Mouse (Mus musculus): ENCODE results near the gene Trim31.
"Not testable (repeated sequence)": the region's sequence is repeated elsewhere in the genome, so short reads cannot be mapped to it uniquely, and the experiment has no call there.

Trim31 gene

DNA sequence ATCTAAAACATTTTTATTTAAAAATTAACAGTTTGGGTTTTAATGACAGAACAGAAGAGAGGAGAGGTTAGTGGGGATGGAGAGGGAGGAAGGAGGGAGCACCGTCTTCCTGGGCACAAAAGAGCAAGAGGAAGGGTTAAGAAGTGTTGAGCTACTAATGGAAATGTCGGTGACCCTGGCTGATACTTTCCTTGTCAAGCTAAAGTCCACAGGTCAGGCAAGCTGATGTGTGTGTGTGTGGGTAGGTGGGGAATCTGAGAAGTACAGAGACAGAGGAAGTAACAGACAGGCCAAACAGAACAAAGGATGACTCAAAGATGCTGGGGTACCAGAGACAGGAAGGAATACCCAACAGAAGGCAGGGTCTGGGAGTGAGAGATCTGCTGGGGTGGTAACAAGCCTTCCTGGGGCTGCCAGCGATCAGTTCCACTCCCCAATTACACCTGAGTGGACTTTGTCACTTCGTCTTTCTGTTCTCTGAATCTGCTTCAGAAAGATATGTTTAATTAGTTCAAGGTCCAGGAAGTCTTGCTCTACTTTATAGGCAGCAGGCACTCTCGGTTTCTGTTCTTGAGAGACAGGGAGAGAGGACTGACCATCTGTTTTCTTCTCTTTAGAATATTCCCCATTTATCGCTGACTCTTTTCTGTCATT lies at the start of gene Trim31:
TSS of gene Trim31 (plus strand) at position 567 of the 654 bp plus-strand sequence.
- DNase-seq (ENCODE audit: low read depth), result no peak

GRCm38 (mm10) chr17:36848911-36849310 lies 49.0 kb upstream of the Trim31 start:
- DNase-seq (ENCODE audit: low read depth), result no peak

DNA sequence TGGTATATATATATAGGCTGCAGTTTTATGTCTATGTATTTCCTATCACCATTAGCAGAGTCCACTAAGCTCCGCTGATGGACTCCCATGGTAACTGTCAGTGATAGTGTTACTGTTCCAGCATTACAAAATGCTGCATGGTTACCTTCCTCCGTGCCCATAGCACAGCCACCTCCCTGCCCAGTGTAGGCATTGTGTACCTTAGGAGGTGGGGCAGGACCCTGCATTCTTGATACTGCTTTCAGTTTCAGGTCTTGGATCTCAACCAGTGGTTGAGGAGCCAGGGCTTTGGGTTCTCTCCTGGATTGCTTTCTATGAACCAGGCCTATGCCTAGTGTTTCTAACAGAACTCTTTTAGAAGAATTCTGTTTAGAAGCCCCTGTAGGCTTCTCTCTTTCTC lies 47.9 kb upstream of the Trim31 start:
- DNase-seq (ENCODE audit: low read depth), result no peak

- no peak for DNase-seq (ENCODE audit: low read depth)
Observed at GRCm38 (mm10) chr17:36851200-36851599, 46.7 kb upstream of the Trim31 start.

DNA sequence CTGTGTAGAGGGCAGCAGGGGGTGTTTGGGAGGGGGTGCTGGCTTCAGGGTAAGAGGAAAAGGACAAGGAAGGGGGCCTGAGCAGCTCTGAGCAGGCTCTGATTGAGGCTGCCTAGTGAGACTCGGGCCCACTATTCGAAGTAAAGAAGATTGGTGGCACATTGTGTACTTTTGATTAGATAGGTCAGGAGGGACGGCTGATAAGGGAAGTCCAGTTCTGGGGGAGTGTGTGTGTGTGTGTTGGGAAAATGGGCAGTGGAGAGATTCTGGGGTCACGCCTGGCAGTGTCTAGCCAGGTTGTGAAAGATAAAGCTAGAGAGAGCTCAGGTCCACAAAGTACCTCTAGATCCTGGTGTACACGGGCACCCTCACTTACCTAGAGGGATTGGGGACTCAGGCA lies 46.3 kb upstream of the Trim31 start:
- DNase-seq (ENCODE audit: low read depth), result no peak

DNA sequence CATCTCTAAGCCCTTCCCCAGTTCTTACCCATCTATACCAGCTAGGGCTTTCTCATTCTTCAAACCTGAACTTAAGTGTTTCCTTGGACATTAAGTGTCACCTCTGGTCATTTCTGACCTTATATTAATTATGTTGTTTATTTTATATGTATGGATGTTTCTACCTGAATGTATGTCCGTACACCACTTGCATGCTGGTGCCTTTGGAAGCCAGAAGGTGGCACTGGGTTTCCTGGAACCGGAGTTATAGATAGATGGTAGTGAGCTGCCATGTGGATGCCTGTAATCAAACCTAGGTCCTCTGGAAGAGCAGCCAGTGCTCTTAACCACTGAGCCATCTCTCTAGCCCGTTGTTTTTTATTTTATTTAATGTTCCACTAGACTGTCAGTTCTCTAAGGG lies 42.4 kb upstream of the Trim31 start:
- DNase-seq (ENCODE audit: low read depth), result no peak

- DNase-seq (ENCODE audit: low read depth), result no peak
Observed at GRCm38 (mm10) chr17:36856236-36856635, 41.7 kb upstream of the Trim31 start.

DNA sequence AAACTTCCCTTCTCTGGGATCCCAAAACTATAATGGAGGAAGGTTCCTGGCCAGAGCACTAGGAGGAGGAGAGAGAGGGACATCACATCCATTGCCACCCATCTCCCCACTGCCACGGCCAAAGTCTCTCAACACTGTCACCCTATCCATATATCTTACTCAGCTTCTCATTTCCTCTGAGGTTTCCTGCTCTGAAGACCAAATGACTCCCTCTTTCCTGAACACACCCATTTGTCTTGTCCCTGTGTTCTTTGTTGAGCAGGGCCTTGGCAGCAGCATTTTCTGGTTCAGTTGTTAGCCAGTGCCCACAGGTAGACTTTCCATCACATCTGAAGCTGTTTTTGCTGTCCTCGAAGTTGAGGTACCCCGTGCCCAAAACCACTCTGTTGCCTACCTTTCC lies 39.7 kb upstream of the Trim31 start:
- DNase-seq (ENCODE audit: low read depth), result no peak

GRCm38 (mm10) chr17:36861680-36862079 lies 36.2 kb upstream of the Trim31 start:
- DNase-seq (ENCODE audit: low read depth), result no peak

- DNase-seq (ENCODE audit: low read depth), result no peak
Observed at GRCm38 (mm10) chr17:36866719-36867527, 31.0 kb upstream of the Trim31 start, which contains the start of gene Trim15. TSS of gene Trim15 (minus strand) at chr17:36867210.

GRCm38 (mm10) chr17:36868836-36869235 lies 29.1 kb upstream of the Trim31 start:
- no peak for DNase-seq (ENCODE audit: low read depth)

GRCm38 (mm10) chr17:36869284-36869954 lies 28.5 kb upstream of the Trim31 start, which contains the start of gene Trim10:
TSS of gene Trim10 (plus strand) at chr17:36869574.
- DNase-seq (ENCODE audit: low read depth), result no peak

GRCm38 (mm10) chr17:36869955-36870810 lies 27.7 kb upstream of the Trim31 start:
- DNase-seq (ENCODE audit: low read depth), result no peak

DNA sequence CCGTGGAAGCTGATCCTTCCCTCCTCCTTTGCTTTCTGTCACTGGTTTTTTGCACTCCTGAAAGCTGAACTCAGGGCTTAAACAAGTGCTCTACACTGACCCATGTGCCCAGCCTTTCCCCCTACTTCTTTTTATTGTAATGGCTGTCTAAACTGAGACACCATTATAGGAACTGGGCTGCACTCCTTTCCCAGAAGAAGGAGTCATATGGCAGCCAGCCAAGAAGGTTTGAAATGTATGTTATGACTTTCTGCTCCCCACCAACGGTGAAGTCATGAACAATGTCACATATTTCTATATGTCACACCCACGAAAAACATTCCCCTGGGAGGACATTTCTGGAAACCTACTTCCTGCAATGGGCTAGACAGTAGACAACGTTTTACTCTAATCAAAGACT lies 23.3 kb upstream of the Trim31 start:
- no peak for DNase-seq (ENCODE audit: low read depth)

DNA sequence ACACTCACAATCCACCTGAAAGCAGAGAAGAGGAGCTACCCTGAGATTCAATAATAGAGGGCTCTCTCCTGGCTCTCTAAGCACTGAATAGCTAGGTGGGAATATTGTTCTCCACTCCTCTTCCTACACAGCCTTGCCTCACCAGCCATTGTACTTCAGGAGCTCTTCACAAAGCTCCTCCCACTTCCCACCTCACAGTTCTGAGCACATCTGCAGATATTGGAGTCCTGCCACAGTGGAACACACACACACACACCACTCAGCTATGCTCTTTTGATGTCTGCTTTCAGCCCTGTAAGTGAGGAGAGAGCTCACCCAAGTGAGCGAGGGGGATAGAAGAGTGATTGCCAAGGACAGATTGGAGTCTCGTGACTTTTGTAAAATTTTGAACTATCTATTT lies 14.6 kb upstream of the Trim31 start:
- no peak for DNase-seq (ENCODE audit: low read depth)

DNA sequence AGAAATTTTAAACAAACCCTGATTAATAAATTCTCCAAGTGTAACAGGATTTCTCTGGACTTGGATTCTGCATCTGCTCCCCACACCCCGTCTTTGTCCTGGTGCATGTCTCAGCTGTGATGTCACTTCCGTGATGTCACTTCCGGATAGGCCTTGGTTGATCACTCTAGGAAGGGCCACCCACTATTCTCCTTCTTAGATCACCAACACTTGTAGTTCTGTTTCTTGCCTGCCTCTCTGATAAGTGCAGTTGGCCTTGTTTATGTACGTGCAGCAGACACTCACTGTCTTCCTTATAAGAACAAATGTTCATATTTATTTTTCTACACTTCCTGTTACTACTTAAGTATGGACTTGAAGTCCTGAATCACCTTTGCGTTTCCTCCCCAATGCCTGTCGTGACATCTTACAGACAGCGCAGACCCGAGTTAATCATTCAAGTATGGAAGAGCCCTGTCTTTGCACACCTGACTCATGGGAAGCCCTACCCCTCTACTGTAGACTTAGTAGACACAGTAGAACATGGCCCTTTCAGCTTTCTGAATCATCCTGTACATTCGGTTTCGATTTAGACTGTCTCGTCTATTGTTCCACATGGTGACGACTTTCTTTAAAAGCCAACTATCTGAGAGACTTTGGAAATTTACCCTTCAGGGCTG lies 12.7 kb upstream of the Trim31 start:
- DNase-seq (ENCODE audit: low read depth), result no peak

DNA sequence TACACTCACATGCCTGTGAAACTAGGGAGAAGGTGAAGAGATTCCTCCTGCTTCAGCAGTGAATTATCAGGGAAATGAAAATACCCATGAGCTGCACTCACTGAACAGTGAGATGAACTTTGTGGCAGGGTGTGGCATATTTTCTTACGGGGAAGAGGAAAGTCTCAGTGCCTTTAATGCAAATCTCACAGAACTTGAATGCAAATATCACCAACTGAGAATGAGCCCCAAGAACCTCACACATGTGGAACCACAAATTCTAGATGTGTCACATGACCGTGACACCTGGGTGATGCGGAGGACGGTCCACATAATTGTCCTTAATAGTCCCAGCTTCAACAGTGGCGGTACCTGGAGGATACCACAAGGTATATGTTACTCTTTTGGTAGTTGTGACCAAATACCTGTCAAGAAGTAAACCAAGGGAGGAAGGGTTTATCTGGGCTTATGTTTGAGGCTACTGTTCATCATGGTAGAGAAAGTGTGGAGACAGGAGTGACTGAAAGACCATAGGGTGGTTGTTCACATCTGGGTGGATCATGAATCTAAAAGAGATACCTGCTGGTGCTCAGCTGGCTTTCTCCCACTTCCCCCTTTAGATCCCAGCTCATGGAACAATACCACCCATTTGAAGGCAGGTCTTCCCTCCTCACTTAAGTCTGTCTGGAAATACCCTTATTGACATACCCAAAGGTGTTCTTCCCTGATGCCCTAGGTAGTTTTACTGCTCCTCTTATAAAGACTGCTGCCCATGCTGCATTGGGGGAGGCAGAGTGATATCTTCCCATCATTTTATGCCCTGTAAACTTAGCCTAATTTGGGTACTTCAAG lies 7.6 kb upstream of the Trim31 start, which contains the start of gene Trim40:
TSS of gene Trim40 (minus strand) at position 51 of the 831 bp plus-strand sequence.
- no peak for DNase-seq (ENCODE audit: low read depth)

DNA sequence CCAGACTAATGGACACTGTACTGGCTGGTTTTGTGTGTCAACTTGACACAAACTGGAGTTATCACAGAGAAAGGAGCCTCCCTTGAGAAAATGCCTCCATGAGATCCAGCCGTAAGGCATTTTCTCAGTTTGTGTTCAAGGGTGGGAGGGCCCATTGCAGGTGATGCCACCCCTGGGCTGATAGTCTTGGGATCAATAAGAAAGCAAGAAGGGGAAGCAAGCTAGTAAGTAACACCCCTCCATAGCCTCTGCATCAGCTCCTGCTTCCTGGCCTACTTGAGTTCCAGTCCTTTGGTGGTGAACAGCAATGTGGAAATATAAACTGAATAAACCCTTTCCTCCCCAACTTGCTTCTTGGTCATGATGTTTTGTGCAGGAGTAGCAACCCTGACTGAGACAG lies 6.4 kb upstream of the Trim31 start:
- DNase-seq (ENCODE audit: low read depth), result not testable (repeated sequence)

DNA sequence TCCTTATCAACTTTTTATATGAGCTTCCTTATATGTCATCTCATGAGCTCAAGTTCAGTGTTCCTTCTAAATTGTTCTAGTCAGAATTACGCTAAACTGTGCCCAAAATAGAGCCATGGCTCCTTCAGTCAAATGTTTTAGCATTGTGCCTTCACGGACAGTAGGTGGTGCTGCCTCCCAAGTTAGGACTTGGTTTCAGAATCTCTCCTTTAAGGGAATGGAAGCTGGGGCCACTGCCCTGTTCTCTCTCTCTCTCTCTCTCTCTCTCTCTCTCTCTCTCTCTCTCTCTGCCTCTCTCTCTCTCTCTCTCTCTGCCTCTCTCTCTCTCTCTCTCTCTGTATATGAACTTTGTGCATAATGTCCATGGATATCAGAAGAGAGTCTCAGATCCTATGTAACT lies 5.6 kb upstream of the Trim31 start:
- peak; percentile 61 for DNase-seq (ENCODE audit: low read depth)

GRCm38 (mm10) chr17:36893387-36893786 lies 4.5 kb upstream of the Trim31 start:
- DNase-seq (ENCODE audit: low read depth), result no peak

Data from naive thymus-derived CD4-positive, alpha-beta T cell, adult 2 months (primary cell).